Mouse (Mus musculus) C2C12 (cell line): ENCODE measurements around the gene Grin2a. TPM values are rescaled to one million over a fixed set of nuclear protein-coding genes. Genes with fewer than 3 reads are reported as not detected.

ENCODE experiments used
- H3K27me3 ChIP-seq: one replicate; pipeline ENCODE4 v1.6.1; 2011; ENCODE audit not compliant: control insufficient read depth, insufficient read depth, insufficient read length
- H3K36me3 ChIP-seq: one replicate; pipeline ENCODE4 v1.6.1; 2011; ENCODE audit not compliant: control insufficient read depth, insufficient read depth
- H3K4me3 ChIP-seq: one replicate; pipeline ENCODE4 v1.5.1; 2011; ENCODE audit warnings: mild to moderate bottlenecking, control low read depth; ENCODE audit not compliant: poor library complexity, insufficient read depth, severe bottlenecking
- H3K79me2 ChIP-seq: one replicate; pipeline ENCODE4 v1.6.1; 2011; ENCODE audit not compliant: control insufficient read depth, insufficient read depth
- H3K79me3 ChIP-seq: one replicate; pipeline ENCODE4 v1.6.1; 2011; ENCODE audit warnings: low read depth, control low read depth
- H3ac ChIP-seq: one replicate; pipeline ENCODE3; 2011; ENCODE audit warnings: low read depth; ENCODE audit not compliant: control insufficient read depth, insufficient read length
- CEBPB ChIP-seq: IDR thresholded peaks from one replicate; pipeline ENCODE4 v1.6.1; 2011; ENCODE audit warnings: low read depth, mild to moderate bottlenecking, control low read depth, moderate library complexity
- CTCF ChIP-seq: IDR thresholded peaks from one replicate; pipeline ENCODE4 v1.5.1; 2011; ENCODE audit not compliant: control insufficient read depth, insufficient read depth, insufficient read length
- FOSL1 ChIP-seq: IDR thresholded peaks from one replicate; pipeline ENCODE4 v1.8.0; 2011; ENCODE audit warnings: mild to moderate bottlenecking, low read length; ENCODE audit not compliant: poor library complexity, insufficient read depth, severe bottlenecking
- MAX ChIP-seq: IDR thresholded peaks from one replicate; pipeline ENCODE4 v1.6.1; 2011; ENCODE audit warnings: mild to moderate bottlenecking, control low read depth
- MYOD1 ChIP-seq: IDR thresholded peaks from one replicate; pipeline ENCODE4 v1.6.1; 2011; ENCODE audit warnings: low read depth; ENCODE audit not compliant: control insufficient read depth, insufficient read length
- MYOG ChIP-seq: IDR thresholded peaks from one replicate; pipeline ENCODE4 v1.6.1; 2011; ENCODE audit not compliant: control insufficient read depth, insufficient read length; ENCODE audit errors: extremely low read depth
- USF1 ChIP-seq: IDR thresholded peaks from one replicate; pipeline ENCODE4 v1.6.1; 2011; ENCODE audit warnings: low read depth, mild to moderate bottlenecking, control low read depth, moderate library complexity
- polyA plus RNA-seq: library from polyadenylated mRNA; unstranded; fragments of >200 nt; fragmentation: generic; extraction: Trizol; gene quantifications from one replicate; pipeline ENCODE4 v1.2.1, GENCODE M21; 2012; ENCODE audit warnings: missing spikeins

Grin2a gene
- polyA plus RNA-seq, 1 experiment: 0.01 TPM

DNA sequence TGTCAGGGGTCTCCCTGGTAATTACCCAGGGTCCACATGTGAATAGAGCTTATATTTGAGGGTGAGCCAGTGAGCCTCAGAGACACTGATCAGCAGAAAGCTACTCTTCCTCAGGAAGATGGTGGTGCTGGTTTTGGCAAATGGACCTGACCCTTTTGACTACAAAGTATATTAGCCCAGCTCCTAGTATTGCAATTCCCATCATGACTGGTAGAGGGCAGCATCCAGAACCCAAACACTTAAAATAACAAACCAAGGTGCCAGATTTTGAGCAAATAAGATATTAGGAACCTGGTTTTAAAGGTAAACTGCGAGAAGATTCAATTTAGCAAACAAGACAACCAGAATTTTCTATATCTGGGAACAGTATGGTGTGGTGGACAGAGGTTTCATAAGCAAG lies 14.4 kb upstream of the Grin2a start:
- H3K27me3 ChIP-seq: no peaks in the 10 kb centered on the region
- no peaks in the 10 kb centered on the region for H3K36me3 ChIP-seq
- TF ChIP-seq USF1: no peak
- TF ChIP-seq MYOD1: no peak
- no peak for TF ChIP-seq CEBPB
- no peak for TF ChIP-seq MAX
- TF ChIP-seq MYOG: no peak
- TF ChIP-seq CTCF: no peak
- TF ChIP-seq FOSL1: no peak
- H3K4me3 ChIP-seq: no peak overlapping the region
- H3K79me2 ChIP-seq: no peaks in the 10 kb centered on the region
- H3ac ChIP-seq: no peak overlapping the region
- H3K79me3 ChIP-seq: no peaks in the 10 kb centered on the region

DNA sequence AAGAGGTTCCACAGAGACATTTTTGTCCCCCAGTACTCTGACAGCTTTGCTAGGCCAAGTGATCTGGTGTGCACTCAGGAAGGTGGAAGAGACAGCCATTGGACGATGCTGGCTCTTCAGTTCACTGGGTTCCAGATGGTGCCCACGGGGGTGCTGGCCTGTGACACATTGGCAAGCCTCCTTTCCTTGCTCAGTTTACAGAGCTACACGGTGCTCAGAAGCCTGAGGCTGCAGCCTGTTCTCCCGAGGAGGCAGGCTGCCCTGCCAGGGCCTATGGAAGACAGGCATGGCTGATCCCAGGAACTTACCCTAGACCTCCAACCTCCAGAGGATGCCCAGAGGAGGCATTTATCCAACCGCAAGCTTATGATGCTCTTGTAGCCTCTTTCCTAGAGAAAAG lies 10.2 kb upstream of the Grin2a start:
- Histone ChIP-seq H3K79me3 (no peaks in the 10 kb centered on the region), H3K36me3 (no peaks in the 10 kb centered on the region), H3ac (no peak overlapping the region), H3K4me3 (no peak overlapping the region), H3K27me3 (peaks cover 12% of the 10 kb centered on the region), H3K79me2 (no peaks in the 10 kb centered on the region)
- TF ChIP-seq MYOG (no peak), CTCF (no peak), FOSL1 (no peak), MAX (no peak), MYOD1 (no peak), CEBPB (no peak), USF1 (no peak)

DNA sequence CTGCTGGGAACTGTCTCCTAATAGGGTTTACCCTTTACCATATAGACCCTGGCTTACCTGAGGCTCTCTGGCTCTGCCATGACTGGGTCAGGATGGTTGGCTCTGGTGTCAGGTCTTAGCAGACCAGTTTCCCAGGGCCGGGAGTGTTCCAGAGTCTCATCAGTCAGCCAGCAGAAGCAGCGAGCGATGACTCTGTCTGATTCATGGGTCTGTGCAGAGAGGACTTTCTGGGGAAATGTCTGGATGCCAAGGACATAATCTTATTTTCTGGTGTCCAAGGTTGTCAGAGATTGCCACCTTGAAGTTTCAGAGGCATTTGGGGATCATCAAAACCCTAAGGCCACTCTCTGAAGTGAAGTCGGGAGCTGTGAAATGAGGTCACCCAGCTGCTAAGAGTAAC lies 8.7 kb upstream of the Grin2a start:
- H3K79me3 ChIP-seq: no peaks in the 10 kb centered on the region
- H3K4me3 ChIP-seq: no peak overlapping the region
- TF ChIP-seq CTCF (no peak), MAX (no peak), FOSL1 (no peak), MYOG (no peak), USF1 (no peak), MYOD1 (no peak), CEBPB (no peak)
- peaks cover 12% of the 10 kb centered on the region for H3K27me3 ChIP-seq
- H3K79me2 ChIP-seq: no peaks in the 10 kb centered on the region
- no peaks in the 10 kb centered on the region for H3K36me3 ChIP-seq
- no peak overlapping the region for H3ac ChIP-seq

DNA sequence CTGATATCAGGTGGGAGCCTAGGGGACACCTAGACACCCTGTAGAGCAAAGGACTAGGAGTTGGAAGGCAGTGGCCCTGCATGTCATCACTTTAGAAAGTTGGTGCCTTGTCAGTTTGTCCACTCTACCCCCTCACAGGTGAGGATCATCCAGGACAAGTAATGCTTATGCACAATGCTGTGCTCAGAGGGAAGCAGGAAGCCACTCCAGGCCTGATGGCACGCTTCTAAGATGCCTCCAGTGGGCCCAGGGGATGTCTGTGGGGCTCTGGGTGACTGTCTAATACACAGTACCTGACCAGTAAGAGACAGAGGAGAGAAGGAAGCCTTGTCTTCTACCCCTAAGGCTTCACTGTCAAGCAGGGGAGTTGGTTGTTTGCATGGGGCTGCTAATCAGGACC lies 7.6 kb upstream of the Grin2a start:
- Histone ChIP-seq H3ac (no peak overlapping the region), H3K79me2 (no peaks in the 10 kb centered on the region), H3K27me3 (peaks cover 12% of the 10 kb centered on the region), H3K4me3 (no peak overlapping the region), H3K36me3 (no peaks in the 10 kb centered on the region), H3K79me3 (no peaks in the 10 kb centered on the region)
- TF ChIP-seq MYOD1: no peak
- no peak for TF ChIP-seq USF1
- no peak for TF ChIP-seq MAX
- TF ChIP-seq CTCF: no peak

DNA sequence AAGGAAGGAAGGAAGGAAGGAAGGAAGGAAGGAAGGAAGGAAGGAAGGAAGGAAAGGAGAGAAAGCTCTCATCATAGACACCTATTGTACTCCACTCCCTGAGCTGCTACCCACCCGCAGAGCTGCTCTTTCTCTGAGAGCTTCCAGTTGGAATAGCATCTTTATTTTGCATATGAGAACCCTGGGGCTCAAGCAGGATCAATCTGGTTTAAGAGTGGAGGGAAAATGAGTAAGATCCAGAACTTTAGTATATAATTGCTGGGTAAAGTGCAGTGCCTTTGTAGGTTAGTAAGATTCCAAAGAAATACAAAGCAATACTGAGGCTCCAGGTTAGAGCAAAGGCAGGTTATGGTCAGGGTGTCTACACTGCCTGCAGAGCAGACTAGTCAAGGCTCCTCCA lies 6.2 kb upstream of the Grin2a start:
- Histone ChIP-seq H3K79me2 (no peaks in the 10 kb centered on the region), H3K36me3 (no peaks in the 10 kb centered on the region), H3K79me3 (no peaks in the 10 kb centered on the region), H3K4me3 (no peak overlapping the region), H3K27me3 (peaks cover 12% of the 10 kb centered on the region), H3ac (no peak overlapping the region)
- TF ChIP-seq MAX: no peak
- TF ChIP-seq FOSL1: no peak
- no peak for TF ChIP-seq CTCF
- no peak for TF ChIP-seq MYOG
- no peak for TF ChIP-seq CEBPB
- no peak for TF ChIP-seq USF1
- no peak for TF ChIP-seq MYOD1

DNA sequence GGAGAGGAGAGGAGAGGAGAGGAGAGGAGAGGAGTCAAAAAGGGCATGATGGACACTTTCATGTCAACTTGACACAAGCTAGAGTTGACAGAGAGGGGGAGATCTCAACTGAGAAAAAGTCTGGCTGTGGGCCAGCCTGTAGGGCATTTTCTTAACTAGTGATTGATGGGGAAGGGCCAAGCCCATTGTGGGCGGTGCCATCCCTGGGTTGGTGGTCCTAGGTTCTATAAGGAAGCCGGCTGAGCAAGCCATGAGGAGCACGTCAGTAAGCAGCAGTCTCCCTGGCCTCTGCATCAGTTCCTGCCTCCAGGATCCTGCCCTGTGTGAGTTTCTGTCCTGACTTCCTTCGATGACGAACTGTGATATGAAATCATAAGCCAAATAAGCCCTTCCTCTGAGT lies 4.6 kb upstream of the Grin2a start:
- no peaks in the 10 kb centered on the region for H3K79me3 ChIP-seq
- peaks cover 22% of the 10 kb centered on the region for H3K27me3 ChIP-seq
- no peak overlapping the region for H3K4me3 ChIP-seq
- TF ChIP-seq MYOG (no peak), FOSL1 (no peak), CEBPB (no peak), MYOD1 (no peak), USF1 (no peak), MAX (no peak), CTCF (no peak)
- no peaks in the 10 kb centered on the region for H3K79me2 ChIP-seq
- no peaks in the 10 kb centered on the region for H3K36me3 ChIP-seq
- H3ac ChIP-seq: no peak overlapping the region
